Mouse (Mus musculus): Measurements from ENCODE around the gene Doc2g.

DNA sequence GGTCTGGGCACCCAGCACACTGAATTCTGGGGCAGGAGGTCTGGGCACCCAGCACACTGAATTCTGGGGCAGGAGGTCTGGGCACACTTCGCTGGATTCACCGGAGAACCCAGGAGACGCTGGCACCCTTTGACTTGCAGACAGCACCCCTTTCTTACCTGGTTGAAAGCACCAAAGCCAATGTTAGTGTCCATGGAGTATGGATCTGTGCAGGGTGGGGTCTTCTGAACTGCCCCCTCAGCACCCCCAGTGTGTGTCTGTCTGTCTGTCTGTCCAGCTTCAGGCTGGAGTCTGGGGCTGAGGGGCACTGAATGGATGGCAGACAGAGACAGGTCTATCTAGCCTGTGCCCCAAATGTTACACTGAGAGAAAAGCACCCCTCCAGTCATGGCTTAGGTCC is 11.6 kb upstream of the Doc2g start:
- TF ChIP-seq CTCF (IDR thresholded peaks at IDR 0.05; ENCODE audit: low read depth, low read length) (no peak), TAL1 (conservative IDR thresholded peaks at IDR 0.05; ENCODE audit: low read depth, low read length) (no peak), GATA2 (IDR thresholded peaks at IDR 0.05; ENCODE audit: borderline replicate concordance, low read depth, low read length) (no peak), POLR2AphosphoS5 (IDR thresholded peaks at IDR 0.05; ENCODE audit: insufficient replicate concordance, low read depth, low read length) (no peak)
